Mouse (Mus musculus) retina, embryonic 14.5 days (tissue): ENCODE measurements around the gene Tcf19.

Experiments used
- DNase-seq: peaks from one replicate; pipeline ENCODE4 v3.0.0-alpha.2; 2015; ENCODE audit warnings: low spot score

Gene Tcf19

DNA sequence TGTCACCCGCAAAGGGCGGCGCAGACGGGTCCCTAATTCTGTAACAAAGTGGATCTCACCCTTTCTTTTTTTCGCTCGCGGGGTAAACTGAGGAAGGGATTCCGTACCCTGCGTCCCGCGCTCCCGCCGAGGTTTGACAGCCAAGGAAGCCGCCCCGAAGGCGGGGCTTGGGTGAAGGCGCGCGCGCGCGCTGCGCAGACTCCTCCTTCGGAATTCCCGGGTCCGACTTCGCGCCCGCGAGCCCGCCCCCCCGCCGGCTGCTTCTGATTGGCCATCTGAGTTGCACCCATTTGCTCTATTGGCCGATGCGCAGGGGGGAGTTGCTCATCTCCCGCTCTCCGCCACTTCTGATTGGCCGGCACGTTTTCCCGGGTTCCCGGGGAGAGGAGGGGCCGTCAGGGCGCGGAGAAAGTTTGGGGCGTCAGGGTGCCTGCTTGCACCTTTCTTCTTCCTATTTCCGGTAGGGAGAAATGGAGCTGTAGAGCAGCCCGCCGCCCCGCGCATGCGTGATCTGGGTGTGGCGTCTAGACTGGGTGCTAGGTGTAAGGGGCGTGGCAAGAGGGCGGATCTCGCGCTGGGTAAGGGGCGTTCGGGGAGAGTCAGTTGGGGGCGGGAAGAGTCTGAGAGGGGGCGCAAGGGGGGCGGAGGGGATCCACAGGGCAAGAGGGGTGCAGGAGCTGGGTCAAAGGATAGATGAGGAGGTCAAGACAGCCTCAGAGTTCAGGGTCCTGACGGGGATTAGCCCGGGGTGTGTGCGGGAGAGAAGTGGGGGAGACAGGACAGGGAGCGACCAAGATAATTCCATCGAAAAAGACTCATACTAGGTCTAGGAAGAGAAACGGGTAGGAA is at the start of gene Tcf19, which contains the start of gene Cchcr1:
Gene Tcf19 (minus strand): TSS at position 173 of the 849 bp plus-strand sequence.
Gene Cchcr1 (plus strand): TSS at position 449 of the 849 bp plus-strand sequence.
- peak; percentile 98 for DNase-seq

DNA sequence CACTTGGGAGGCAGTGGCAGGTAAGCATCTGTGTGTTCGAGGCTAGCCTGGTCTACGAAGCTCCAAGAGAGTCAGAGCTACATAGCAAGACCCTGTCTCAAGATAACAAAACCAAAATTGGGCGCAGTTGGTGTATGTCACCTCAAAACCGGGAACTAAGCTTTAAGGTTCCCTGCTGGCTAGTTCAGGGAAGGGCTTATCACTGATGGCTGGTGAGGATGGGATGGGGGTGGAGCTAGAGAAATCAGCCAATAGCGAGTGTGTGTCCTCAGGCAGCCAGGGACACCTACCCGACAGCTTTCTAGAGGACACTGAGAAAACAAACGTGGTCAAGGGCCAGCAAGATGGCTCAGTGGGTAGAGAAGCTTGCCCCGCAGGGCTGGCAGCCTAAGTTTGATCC is 41.6 kb upstream of the Tcf19 start:
- no peak for DNase-seq

DNA sequence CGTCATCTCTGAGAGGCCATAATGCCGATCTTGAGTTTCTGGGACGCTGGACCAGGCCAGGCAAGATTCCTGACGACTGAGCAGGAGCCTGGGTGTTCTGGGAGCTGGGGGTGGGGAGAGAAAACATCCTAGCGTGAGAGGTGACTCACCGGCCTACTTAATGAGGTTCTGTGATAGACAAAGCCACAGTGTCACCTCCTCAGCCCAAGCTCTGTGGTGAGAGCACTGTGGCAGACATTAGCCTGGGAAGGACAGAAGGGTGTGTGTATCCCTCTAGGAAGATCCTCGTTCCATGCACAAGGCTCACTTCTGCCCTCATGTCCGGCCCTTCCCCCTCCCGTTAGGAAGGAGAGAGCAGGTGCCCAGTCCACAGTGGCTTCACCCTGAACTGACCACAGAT is 40.7 kb upstream of the Tcf19 start:
- DNase-seq: no peak

DNA sequence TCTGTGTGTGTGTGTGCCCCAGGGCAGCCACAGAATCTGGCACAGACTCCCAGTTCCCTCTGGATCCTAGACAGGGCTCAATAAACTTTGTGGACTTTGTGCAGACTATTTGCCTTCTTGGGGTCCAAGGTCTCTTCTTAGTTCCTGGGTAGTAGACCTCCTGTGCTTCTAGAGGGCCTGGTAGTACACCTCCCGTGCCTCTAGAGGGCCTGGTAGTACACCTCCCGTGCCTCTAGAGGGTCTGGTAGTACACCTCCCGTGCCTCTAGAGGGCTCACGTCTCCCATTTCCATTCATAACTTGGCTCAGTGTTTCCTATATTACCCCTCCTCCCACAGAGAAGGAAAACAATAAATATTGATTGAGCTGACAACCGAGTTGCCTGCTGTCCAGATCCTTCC is 40.2 kb upstream of the Tcf19 start:
- DNase-seq: peak; percentile 72

DNA sequence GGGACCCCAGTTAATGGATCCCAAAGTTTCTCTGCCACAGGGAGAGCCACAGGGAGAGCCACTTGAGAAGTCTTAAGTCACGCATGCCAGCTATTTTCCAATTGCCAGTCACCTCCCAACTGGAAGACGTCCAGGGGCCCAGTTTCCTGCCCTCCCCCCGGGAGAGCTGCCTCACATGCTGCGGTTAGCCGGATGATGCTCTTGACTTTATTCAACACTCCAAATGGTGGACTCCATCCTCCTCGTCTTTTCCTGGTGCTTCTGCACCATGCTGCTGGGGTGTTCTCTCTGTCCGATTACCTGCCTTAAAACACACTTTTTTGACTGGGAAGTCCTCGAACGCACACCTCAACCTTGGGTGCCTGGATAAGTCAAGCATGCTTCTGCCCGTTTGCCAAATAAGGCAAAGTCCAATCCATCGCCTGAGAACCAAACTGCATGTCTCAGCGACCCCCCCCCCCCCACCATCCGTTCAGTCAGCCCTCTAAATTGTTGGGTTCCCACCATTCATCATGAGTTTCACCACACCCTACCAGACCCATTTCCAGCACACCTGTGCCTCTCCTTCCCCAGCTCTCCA is 39.7 kb upstream of the Tcf19 start:
- no peak for DNase-seq

DNA sequence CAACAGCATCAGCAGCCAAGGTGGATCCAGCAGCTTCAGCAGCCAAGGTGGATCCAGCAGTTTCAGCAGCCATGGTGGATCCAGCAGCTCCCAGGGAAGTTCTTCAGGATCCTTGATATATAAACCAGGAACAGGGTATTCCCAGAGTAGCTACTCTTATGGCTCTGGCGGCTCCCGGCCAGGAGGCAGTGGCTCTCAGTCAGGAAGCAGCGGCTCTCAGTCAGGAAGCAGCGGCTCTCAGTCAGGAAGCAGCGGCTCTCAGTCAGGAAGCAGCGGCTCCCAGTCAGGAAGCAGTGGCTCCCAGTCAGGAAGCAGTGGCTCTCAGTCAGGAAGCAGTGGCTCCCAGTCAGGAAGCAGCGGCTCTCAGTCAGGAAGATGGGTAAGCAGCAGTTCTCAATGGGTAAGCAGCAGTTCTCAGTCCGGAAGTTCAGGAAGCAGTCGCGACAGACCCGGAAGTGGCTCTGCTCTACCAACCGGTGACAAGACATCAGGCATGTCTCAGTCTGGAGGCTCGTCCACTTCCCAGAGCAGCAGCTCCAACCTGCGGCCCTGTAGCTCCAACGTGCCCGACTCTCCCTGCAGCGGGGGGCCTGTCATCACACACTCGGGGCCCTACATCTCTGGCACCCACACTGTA is 38.3 kb upstream of the Tcf19 start:
- no peak for DNase-seq

DNA sequence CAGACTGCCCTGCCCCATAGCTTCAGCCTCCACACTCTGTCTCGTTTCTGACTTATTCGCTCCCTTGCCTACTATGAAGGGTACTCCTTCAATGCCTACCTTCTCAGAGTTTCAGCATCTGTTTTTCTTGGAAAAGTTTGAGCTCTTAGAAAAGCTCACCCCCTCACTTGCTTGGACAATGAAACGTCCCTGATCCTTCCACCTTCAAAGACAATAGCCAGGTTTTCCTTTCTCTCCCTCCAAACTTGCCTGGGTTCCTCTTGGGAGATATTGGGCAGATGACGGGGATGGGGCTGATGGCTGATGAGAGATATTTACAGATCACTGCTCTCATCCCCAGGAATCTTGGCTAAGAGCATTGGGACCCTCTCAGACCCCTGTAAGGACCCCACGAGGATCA is 37.7 kb upstream of the Tcf19 start:
- DNase-seq: no peak

DNA sequence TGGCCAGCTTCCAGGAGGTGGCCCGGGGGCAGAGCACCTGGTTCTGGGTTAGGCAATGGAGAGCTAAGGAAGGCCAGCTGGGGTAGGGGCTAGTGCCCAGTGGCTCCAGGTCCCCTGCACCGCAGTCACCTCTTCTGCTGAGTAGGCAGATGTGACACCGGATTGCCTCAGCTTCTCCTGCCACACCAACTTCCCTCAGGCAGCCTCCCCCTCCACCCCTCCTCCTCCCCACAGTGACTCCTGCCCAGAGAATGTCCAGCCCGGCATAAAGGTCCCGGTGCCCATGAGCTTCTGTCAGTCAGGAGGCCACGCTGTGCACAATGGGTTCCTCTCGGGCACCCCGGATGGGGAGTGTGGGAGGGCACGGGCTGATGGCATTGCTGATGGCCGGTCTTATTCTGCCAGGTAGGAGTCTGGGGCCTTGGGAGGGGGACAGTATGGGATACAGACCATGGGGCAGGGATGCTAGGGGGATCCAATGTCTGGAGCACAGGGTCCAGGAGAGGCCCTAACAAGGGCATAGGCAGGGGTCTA is 35.3 kb upstream of the Tcf19 start, which contains the start of gene Cdsn:
Gene Cdsn (plus strand): TSS at position 248 of the 534 bp plus-strand sequence.
- DNase-seq: no peak

DNA sequence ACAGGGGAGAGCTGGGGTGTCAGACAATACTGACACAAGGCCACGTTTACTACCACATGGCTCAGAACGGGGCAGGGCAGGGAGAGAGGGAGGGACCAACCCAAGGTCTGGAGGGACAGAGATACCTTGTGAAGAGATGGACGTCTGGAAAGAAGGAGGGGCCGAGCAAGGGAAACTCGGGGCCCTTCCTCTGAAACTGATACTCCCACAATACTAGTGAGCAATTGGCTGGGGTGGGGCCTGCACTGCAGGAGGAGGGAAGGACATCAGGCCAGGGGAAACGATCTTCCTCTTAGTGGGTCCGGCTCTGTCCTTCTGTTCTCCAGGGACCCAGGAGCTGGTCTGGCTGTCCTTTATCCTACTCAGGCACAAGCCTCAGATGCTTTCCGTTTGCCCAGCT is 34.2 kb upstream of the Tcf19 start:
- DNase-seq: no peak

DNA sequence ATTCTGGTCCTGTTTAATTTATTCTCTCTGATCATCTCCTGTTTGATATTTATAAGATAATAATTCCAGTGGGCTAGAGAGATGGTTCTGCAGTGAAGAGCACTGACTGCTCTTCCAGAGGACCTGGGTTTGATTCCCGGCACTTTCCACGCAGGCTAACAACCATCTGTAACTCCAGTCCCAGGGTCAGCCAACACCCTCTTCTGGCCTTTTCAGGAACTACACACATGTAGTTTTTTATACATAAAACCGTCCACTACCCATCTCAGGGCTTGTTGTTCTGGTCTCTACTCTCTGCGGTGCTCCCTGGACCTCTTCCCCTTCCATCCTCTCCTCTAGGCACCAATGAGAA is 33.5 kb upstream of the Tcf19 start:
- DNase-seq: no peak

DNA sequence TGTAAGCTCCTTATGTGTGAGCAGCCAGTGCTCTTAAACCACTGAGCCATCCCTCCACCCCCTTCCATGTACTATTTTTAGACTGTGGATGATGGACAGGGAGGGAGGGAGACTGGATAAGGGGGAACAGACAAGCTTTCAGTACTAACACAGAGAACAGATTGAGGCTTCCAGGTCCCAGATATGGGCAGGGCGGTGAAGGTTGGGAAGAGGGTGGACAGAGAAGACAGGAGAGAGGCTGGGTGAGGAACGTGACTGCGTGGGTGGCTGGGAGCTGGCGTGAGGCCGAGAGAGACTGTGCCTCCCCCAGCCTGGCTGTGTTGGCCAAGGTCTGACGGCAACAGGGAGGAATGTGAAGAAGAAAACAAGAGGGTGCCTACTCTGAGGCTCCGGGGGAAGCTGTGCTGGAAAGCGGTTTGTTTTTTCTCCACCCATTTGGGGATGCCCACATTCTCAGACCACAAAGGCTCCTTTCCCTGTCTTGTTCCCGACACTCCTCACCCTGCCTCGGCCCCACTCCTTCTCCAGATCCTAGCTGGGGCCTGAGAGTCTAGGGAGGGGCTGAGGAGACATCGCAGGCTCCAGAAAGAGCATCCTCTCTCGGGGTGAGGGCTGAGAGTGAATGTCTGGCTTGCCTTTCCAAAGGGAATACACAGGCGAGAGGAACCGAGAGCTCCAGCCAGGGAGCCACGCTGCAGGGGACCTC is 33.0 kb upstream of the Tcf19 start:
- DNase-seq: no peak

DNA sequence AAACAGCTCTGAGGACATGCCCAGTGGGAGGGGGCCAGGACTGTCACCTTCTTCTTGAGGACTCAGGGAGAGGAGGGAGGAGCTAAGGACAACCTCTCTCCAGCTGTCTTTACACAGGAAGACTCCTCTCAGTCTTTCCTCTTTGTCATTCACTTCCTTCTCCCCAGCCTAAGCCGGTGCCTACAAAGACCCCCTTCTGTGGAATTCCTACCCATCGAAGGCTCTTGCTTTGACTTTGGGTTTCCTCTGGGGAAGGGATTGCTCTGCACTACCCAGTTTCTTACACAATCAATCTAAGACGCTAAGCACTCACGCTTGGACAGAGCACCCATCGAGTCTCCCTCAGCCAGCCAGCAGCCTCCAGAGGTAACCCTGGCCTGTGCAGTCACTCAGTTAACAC is 32.0 kb upstream of the Tcf19 start:
- no peak for DNase-seq

DNA sequence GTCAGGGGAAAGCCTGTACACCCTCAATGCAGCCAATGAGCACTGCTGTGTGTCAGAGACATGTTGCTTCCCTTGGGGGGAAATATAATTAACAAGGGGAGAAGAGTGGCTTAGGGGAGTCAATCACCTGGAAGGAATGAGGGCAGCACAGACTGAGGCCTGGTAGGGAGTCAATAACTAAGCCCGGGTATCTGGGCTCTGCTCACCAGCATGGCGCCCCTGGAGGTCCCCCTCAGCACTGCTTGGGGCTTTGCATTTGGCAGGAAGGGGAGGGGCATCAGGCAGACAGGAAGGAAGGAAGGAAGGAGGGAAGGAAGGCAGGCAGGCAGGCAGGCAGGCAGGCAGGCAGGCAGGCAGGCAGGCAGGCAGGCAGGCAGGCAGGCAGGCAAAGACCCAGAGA is 30.8 kb upstream of the Tcf19 start:
- DNase-seq: no peak

DNA sequence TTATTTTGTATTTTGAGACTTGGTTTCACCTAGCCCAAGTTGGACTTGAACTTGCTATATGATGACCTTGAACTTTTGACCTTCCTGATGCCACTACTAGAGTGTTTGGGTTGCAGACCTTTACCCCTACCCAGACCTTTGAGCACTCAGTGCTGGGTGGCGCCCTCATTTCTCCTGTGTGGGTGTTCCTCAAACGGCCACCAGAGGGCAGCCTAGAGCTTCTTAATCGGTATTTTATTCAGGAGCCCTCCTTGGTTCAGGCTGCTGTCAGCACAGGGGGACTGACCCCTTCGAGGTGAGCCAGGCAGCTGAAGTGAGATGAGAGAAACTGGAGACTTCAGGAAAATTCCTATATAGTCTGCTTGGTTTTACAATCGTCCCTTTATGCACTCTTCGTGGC is 28.1 kb upstream of the Tcf19 start:
- DNase-seq: peak; percentile 83

DNA sequence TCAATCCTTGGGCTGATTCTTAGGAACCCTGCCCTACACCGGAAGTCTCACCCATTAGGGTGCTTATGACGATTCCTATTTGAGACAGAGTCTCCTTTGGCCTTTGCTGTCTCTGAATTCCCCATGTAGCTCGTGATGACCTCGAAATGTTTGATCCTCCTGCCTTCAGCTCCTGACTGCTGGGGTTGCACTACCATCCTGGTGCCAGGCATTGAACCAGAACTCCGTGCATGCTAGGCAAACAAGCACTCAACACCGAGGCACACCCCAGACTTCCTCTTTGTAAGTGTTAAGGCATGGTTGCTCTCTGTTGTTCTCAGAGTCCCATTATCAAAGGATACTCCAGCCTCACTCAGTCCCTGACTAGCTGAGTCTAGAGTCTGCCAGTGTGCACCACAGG is 27.4 kb upstream of the Tcf19 start:
- no peak for DNase-seq

DNA sequence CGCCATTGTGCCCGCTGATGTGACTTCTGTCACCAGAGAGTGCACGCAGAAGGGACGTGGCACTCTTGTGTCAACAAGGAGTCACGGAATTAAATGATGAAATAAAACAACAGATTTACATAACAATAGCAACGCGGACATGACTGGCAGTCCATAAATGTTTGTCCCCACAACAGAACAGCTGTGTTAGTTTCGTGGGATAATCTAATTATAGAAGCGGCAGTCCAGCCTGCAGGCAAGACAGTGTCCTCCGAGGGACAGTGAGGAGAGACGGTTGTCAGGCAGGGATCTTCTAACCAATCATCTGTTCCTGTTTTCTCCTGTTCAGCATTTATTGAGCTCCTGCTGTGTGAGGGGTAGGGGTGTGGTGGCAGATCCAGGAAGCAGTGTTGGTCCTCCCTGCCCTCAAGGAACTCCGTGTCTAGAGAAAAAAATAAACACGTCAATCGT is 26.8 kb upstream of the Tcf19 start:
- peak; percentile 11 for DNase-seq

DNA sequence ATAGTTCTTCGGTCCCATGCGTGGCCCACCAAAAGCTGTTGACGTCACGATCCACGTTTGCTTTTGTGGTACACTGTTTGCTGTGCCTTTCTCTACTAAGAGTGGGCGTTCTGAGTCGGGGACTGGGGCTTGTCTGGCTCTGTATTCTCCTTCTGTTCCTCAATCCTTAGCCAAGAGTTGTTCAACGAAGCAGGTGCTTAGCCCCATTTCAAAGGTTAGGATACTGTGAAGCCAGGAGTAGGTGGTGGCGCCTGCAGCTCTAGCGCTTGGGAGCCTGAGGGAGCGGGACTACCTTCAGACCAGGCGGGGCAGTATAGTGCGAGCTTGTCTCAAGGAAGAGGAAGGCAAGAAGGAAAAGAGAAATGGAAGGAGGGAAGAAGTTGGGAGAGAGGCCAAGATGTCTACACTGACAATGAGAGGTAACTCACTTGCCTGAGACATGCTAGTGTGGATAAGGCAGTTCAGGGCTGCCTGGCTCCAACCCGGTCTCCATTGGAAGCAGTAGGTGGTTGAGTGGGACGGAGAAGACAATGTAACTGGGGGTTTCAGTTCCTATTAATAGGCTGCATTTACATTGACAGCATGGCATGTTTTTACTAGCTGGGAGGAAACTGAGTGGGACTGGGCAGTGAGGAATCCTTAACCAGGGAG is 26.3 kb upstream of the Tcf19 start:
- no peak for DNase-seq

DNA sequence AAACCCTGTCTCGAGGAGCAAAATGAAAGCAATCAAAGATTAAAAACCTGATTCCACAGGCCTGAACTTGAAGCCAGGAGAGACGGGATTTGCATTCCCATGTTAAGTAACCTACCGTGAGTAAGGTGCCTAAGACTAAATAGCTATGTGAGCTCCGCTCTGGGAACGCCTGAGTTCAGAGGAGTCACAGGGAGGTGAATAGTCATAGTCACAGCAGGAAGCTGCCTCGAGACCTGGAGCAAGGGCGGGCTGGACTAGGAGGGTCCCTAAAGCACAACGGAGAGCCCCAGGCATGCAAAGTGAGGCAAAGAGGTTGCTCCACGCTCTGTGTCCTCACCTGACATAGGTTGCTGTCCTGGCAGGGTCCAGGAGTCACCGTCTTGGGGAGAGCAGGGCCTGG is 22.9 kb upstream of the Tcf19 start:
- no peak for DNase-seq

DNA sequence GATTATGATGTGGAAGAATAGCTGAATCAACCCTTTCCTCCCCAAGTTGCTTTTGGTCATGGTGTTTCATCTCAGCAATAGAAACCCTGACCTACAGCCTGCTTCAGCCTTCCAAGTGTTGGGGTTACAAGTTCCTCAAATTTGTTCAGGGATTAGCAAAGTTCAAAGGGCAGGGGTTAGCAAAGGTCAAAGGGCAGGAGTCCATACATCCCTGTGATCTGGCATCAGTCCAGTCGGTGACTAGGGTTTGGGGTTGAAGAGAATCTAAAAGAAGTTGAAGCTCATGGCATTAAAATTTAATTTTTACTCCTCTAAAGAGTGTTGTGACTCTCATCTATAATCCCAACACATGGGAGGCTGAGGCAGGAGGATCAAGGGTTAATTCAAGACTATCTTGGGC is 21.9 kb upstream of the Tcf19 start:
- no peak for DNase-seq

DNA sequence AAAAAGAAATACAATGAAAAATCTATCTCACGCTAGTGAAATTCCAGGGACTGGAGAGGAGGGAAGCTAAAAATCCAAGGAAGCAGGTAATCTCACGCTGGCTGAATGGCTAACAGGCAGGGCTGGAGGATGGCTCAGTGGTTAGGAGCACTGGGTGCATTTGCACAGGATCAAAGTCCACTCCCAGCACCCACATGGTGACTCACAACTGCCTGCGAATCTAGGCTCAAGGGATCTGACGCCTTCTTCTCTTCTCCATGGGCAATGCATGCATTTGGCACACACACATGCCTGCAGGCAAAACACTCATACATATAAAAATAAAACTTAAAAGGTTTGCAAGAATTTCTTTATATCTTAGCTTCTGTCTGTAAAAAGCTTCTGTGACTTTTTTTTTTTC is 20.8 kb upstream of the Tcf19 start:
- no peak for DNase-seq

DNA sequence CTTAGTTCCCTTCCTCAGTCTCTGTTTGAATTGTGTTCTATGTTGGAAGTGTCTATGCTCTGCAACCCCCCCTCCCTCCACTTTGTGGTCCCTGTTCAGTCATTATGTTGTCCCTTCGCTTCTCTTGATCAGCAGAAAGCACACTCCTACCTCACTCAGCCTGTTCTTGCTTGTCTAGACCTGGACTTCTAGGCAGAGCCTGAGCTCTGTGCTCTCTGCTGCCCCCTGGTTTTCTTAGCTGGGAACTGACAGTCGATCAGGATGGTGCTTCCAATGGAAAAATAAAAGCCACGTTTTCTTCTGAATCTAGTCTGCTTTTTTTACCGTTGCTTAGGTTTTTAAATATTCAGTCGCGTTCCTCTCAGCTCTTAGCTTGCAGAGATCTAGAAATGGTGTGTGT is 17.7 kb upstream of the Tcf19 start:
- peak; percentile 89 for DNase-seq

DNA sequence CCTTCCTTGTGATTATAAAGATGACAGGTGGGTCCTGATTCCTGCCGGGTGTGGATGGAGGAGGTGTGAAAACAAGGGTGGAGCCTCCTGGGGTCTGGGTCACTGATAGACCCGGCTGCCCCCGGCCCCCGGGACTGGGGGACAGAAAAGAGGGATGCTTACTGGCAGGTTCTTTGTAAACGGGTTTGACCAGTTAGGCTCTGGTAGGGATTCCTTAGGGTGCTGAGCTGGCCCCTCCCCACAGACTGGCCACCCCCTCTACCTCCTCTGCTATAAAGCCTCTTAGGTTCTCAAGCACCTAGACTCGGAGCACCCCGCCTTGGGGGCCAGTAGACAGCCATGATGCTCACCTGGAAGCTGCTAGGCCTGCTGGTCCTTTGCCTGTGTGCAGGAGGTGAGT is 16.3 kb upstream of the Tcf19 start, which contains the start of gene Psors1c2:
Gene Psors1c2 (plus strand): TSS at position 301 of the 400 bp plus-strand sequence.
- no peak for DNase-seq
